Mouse (Mus musculus) liver, embryonic 14.5 days (tissue): Measurements from ENCODE around the gene Pcnx2.

Source experiments
- CTCF ChIP-seq: IDR thresholded peaks from 2 replicates; pipeline ENCODE4 v1.5.1; 2016; ENCODE audit warnings: antibody characterized with exemption, low read depth, control low read depth
- EP300 ChIP-seq: IDR thresholded peaks from 2 replicates; pipeline ENCODE4 v1.6.1; 2016; ENCODE audit warnings: antibody characterized with exemption, low read depth

DNA sequence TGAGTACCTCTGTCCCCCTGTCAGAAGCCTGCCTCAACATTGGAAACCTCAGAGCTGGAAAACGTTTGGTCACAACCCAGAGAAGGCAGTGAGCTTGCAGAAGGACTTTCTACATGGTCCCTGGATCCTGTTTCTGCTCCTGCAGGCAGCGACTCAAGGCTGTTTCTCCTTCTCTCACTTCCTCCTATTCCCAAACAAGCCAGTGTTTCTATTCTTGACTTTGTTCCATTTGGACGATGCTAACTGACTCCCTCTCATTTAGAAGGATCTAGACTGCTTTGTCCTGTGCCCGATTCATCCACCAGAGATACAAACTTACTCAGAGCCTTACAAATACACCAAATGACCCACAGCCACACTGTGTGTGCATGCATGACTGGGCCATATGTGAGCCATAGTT is 48.9 kb downstream of the Pcnx2 start:
- TF ChIP-seq CTCF (no peak), EP300 (no peak)
